Mouse (Mus musculus) T-cell, adult 66 days (primary cell): ENCODE measurements around the gene Tsnax. TPM values are rescaled to one million over a fixed set of nuclear protein-coding genes. Genes with fewer than 3 reads are reported as not detected.

Experiments
- total RNA-seq, 2 experiments: library from RNA; stranded (reverse); gene quantifications; 3 replicates in 1 of 2; 4 replicates in 1 of 2; pipeline ENCODE4 v1.2.4; 2023

Tsnax gene
- total RNA-seq = 10 to 100 TPM; 50.0 to 60.1 TPM

DNA sequence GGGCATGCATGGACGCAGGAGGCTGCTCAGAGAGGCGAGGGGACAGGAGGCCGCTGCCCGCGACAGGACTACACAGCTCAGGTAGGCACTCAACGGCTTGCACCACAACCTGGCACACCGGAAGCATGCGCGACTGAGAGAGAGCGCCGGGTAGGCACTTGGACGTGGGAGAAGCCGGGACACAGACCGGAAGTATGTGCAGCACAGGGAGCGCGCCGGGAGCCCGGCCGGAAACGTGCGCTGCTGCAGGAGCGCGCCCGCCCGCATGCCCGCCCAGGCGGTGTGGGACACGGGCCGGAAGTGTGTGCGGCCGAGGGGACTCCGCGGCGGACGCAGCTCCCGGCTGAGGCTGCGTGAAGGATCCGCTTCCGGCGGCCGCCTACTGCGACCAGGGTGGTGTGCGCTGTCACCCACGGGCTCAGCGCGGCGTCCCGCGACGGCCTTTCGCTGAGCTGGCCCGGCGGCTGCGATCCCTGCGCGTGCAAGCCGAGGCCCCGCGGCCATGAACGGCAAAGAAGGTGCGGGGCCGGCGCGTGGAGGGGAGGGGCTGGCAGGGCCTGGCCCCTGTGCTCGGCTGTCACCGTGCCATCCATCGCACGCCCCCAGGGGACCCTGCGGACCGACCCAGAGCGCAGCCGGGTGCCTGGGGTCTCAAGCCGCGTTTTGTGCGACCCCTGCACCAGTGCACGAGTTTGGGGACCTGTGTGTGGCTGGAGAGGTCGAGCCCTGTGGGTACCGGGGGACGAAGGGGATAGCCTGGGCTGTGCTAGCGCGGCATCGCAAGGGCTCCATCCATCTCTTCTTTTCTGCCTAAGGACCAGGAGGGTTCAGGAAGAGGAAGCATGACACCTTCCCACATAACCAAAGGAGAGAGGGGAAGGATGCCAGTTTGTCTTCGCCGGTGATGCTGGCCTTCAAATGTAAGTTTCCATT is at the start of gene Tsnax:
Tsnax (plus strand) TSS at position 303 of the 933 bp plus-strand sequence.

DNA sequence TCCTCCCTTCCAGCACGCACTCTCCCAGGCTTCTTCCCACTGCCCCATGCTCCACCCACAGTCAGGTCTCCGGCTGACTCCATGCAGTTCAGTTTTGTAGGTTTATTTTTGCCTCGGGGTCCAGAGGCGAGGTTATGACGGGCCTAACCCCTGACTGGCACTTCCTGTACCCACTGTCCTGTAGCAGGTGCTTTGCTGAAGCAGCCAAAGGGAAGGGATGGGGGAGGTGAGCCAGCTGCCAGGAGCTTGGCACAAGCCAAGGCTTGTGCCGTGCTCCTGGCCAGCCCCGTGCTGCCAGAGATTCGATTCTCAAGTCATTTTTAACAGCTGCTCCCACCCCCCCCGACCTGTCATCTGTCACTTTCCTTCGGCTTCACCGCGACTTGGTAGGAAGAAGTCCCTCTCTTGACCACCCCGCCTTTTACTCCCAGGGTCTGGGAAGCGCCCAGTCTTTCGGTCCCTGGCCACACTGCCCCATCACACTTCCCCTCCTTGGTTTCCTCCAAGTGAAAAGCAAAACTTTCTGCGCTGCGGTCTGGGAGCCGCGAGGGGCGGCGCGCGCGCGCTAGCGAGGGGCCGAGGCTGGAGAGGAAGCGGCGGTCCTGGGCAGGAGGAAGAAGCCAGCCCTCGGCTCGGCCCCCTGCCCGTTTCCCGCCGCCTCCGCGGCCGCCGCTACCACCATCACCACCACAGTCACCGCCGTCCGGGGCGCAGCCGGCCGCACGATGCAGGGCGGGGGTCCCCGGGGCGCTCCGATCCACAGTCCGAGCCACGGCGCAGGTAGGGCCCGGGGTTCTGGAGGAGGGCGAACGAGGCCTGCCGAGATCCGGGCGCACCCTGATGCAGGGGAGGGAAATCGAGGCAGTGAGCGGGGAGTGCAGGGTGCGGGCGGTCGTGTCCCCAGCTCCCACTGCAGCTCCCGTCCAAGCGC is 41.0 kb downstream of the Tsnax start, which contains the start of gene Disc1:
Disc1 (plus strand) TSS at position 691 of the 931 bp plus-strand sequence.

Other genes starting within 250 kb of the Tsnax start
- not detected for gene Trim67, start 219.9 kb upstream of the Tsnax start, total RNA-seq
- gene Gnpat, start 150.0 kb upstream of the Tsnax start, total RNA-seq = 10 to 100 TPM; 63.8 to 68.8 TPM
- gene 2810004N23Rik, start 149.9 kb upstream of the Tsnax start, total RNA-seq = 10 to 100 TPM; 28.8 to 30.0 TPM
- 10 to 100 TPM; 14.9 to 17.5 TPM for gene Exoc8, start 115.3 kb upstream of the Tsnax start, total RNA-seq
- 10 to 100 TPM; 33.2 to 38.3 TPM for gene Sprtn, start 115.1 kb upstream of the Tsnax start, total RNA-seq
- 10 to 100 TPM; 39.2 to 39.5 TPM for gene Egln1, start 63.7 kb upstream of the Tsnax start, total RNA-seq
- 1 to 10 TPM; 4.6 to 5.1 TPM for gene Disc1, start 41.2 kb downstream of the Tsnax start, total RNA-seq